Mouse (Mus musculus) cerebellum, adult 9-11 months (tissue): ENCODE results near the gene Mtif3.

Experiments
- DNase-seq: peaks from one replicate; pipeline ENCODE4 v3.0.0; 2022

Gene Mtif3

GRCm38 (mm10) chr5:146963118-146963936 is at the start of gene Mtif3:
Mtif3 (minus strand) TSS chr5:146963800.
- DNase-seq: peak; percentile 88

GRCm38 (mm10) chr5:147011333-147011732 is 47.7 kb upstream of the Mtif3 start:
- DNase-seq: no peak

- DNase-seq: no peak
These were observed 39.7 kb upstream of the Mtif3 start for GRCm38 (mm10) chr5:147003303-147003702.

GRCm38 (mm10) chr5:147001312-147001711 is 37.7 kb upstream of the Mtif3 start:
- no peak for DNase-seq

GRCm38 (mm10) chr5:146998802-146999201 is 35.2 kb upstream of the Mtif3 start:
- no peak for DNase-seq

- DNase-seq: no peak
These were observed 33.2 kb upstream of the Mtif3 start for GRCm38 (mm10) chr5:146996812-146997211.

GRCm38 (mm10) chr5:146994973-146995372 is 31.4 kb upstream of the Mtif3 start:
- no peak for DNase-seq

- no peak for DNase-seq
These were observed 29.9 kb upstream of the Mtif3 start for GRCm38 (mm10) chr5:146993509-146993908.

- no peak for DNase-seq
These were observed 25.5 kb upstream of the Mtif3 start for GRCm38 (mm10) chr5:146989051-146989450.

- DNase-seq: no peak
These were observed 24.0 kb upstream of the Mtif3 start for GRCm38 (mm10) chr5:146987588-146987987.

GRCm38 (mm10) chr5:146985725-146986433 is 22.3 kb upstream of the Mtif3 start:
- DNase-seq: no peak

GRCm38 (mm10) chr5:146983216-146983615 is 19.6 kb upstream of the Mtif3 start:
- peak; percentile 56 for DNase-seq

- no peak for DNase-seq
These were observed 17.8 kb upstream of the Mtif3 start for GRCm38 (mm10) chr5:146981376-146981775.

GRCm38 (mm10) chr5:146974781-146975123 is 11.2 kb upstream of the Mtif3 start:
- DNase-seq: no peak

GRCm38 (mm10) chr5:146973858-146974780 is 10.5 kb upstream of the Mtif3 start:
- DNase-seq: no peak

GRCm38 (mm10) chr5:146973353-146973752 is 9.8 kb upstream of the Mtif3 start:
- no peak for DNase-seq

- DNase-seq: no peak
These were observed 8.4 kb upstream of the Mtif3 start for GRCm38 (mm10) chr5:146971776-146972561.

GRCm38 (mm10) chr5:146968695-146969393 is 5.2 kb upstream of the Mtif3 start:
- no peak for DNase-seq

GRCm38 (mm10) chr5:146963937-146964278 is 308 bp upstream of the Mtif3 start:
- no peak for DNase-seq

- DNase-seq: no peak
These were observed 6.9 kb downstream of the Mtif3 start for GRCm38 (mm10) chr5:146956678-146957077.

GRCm38 (mm10) chr5:146955651-146956050 is 7.9 kb downstream of the Mtif3 start:
- DNase-seq: no peak

- DNase-seq: no peak
These were observed 9.0 kb downstream of the Mtif3 start for GRCm38 (mm10) chr5:146954576-146954975.
